Mouse (Mus musculus): Measurements from ENCODE around the gene Slpi. TPM values are rescaled to one million over a fixed set of nuclear protein-coding genes. Genes with fewer than 3 reads are reported as not detected.

The Slpi gene
- polyA plus RNA-seq, 1 experiment: 11.4 TPM

- no peaks in the 10 kb centered on the region for H3K27me3 ChIP-seq (ENCODE audit: control insufficient read depth, insufficient read depth, insufficient read length)
- TF ChIP-seq CTCF (IDR thresholded peaks at IDR 0.05; ENCODE audit: control insufficient read depth, insufficient read depth, insufficient read length) (no peak), MYOD1 (IDR thresholded peaks at IDR 0.05; ENCODE audit: control insufficient read depth, insufficient read length, low read depth) (no peak), USF1 (IDR thresholded peaks at IDR 0.05; ENCODE audit: low read depth) (no peak)
- H3K79me3 ChIP-seq (ENCODE audit: low read depth): peaks cover 11% of the 10 kb centered on the region
- peaks cover 79% of the 10 kb centered on the region for H3K36me3 ChIP-seq (ENCODE audit: control insufficient read depth, insufficient read depth)
- H3K79me2 ChIP-seq (ENCODE audit: control insufficient read depth, insufficient read depth): peaks cover 33% of the 10 kb centered on the region
- H3K4me3 ChIP-seq (ENCODE audit: insufficient read depth, poor library complexity, severe bottlenecking): no peak overlapping the region
- H3ac ChIP-seq (ENCODE audit: control insufficient read depth, insufficient read length, low read depth): no peak overlapping the region
These were observed 36.5 kb upstream of the Slpi start for GRCm38 (mm10) chr2:164425401-164425800.

GRCm38 (mm10) chr2:164424406-164424805 lies 35.5 kb upstream of the Slpi start:
- Histone ChIP-seq H3ac (ENCODE audit: control insufficient read depth, insufficient read length, low read depth) (no peak overlapping the region), H3K36me3 (ENCODE audit: control insufficient read depth, insufficient read depth) (peaks cover 69% of the 10 kb centered on the region), H3K79me3 (ENCODE audit: low read depth) (peaks cover 4% of the 10 kb centered on the region), H3K27me3 (ENCODE audit: control insufficient read depth, insufficient read depth, insufficient read length) (no peaks in the 10 kb centered on the region), H3K4me3 (ENCODE audit: insufficient read depth, poor library complexity, severe bottlenecking) (no peak overlapping the region), H3K79me2 (ENCODE audit: control insufficient read depth, insufficient read depth) (peaks cover 23% of the 10 kb centered on the region)
- no peak for TF ChIP-seq USF1 (IDR thresholded peaks at IDR 0.05; ENCODE audit: low read depth)
- TF ChIP-seq CEBPB (IDR thresholded peaks at IDR 0.05; ENCODE audit: low read depth): no peak
- TF ChIP-seq MAX (IDR thresholded peaks at IDR 0.05): no peak
- TF ChIP-seq MYOD1 (IDR thresholded peaks at IDR 0.05; ENCODE audit: control insufficient read depth, insufficient read length, low read depth): no peak
- no peak for TF ChIP-seq FOSL1 (IDR thresholded peaks at IDR 0.05; ENCODE audit: insufficient read depth, low read length, poor library complexity, severe bottlenecking)
- no peak for TF ChIP-seq MYOG (IDR thresholded peaks at IDR 0.05; ENCODE audit: control insufficient read depth, extremely low read depth, insufficient read length)
- TF ChIP-seq CTCF (IDR thresholded peaks at IDR 0.05; ENCODE audit: control insufficient read depth, insufficient read depth, insufficient read length): no peak

GRCm38 (mm10) chr2:164423464-164423863 lies 34.6 kb upstream of the Slpi start:
- H3K79me2 ChIP-seq (ENCODE audit: control insufficient read depth, insufficient read depth): peaks cover 14% of the 10 kb centered on the region
- TF ChIP-seq CEBPB (IDR thresholded peaks at IDR 0.05; ENCODE audit: low read depth) (no peak), MAX (IDR thresholded peaks at IDR 0.05) (no peak), CTCF (IDR thresholded peaks at IDR 0.05; ENCODE audit: control insufficient read depth, insufficient read depth, insufficient read length) (no peak), USF1 (IDR thresholded peaks at IDR 0.05; ENCODE audit: low read depth) (no peak), MYOD1 (IDR thresholded peaks at IDR 0.05; ENCODE audit: control insufficient read depth, insufficient read length, low read depth) (no peak), MYOG (IDR thresholded peaks at IDR 0.05; ENCODE audit: control insufficient read depth, extremely low read depth, insufficient read length) (no peak), FOSL1 (IDR thresholded peaks at IDR 0.05; ENCODE audit: insufficient read depth, low read length, poor library complexity, severe bottlenecking) (no peak)
- H3K27me3 ChIP-seq (ENCODE audit: control insufficient read depth, insufficient read depth, insufficient read length): no peaks in the 10 kb centered on the region
- H3K4me3 ChIP-seq (ENCODE audit: insufficient read depth, poor library complexity, severe bottlenecking): no peak overlapping the region
- H3K36me3 ChIP-seq (ENCODE audit: control insufficient read depth, insufficient read depth): peaks cover 59% of the 10 kb centered on the region
- H3K79me3 ChIP-seq (ENCODE audit: low read depth): no peaks in the 10 kb centered on the region
- H3ac ChIP-seq (ENCODE audit: control insufficient read depth, insufficient read length, low read depth): no peak overlapping the region

DNA sequence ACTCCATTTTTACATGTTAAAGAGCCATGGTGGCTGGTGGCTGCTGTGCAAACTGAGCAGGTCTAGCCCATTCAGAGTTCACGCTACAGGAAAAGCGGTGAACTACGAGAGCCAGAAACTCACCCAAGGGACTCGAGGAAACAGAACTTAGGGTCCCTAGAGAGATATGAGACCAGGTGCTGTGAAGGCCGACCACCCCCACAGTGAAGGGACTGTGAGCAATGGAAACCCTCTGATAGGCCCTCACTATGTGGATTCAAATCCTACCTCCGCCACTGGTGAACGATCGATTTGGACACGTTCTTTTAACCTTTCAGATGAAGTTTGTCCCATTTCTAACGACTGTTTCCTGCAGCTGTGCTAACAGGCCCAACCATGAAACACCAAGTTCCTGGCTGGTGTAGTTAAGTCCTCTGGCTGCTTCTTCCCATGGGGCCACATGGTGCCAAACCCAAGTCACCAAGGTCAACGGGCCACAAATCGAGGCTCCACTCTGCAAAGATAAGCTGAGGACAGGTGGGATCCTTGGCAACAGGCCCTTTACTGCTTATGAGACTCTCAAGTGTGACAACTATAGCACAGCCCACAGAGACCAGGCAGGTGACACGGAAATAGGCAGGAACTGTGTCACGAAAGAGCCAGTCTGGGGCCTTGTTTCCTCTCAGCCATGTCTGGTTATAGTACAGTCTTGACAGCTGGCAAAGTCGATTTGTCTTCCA lies 33.9 kb upstream of the Slpi start:
- TF ChIP-seq USF1 (IDR thresholded peaks at IDR 0.05; ENCODE audit: low read depth) (no peak), CEBPB (IDR thresholded peaks at IDR 0.05; ENCODE audit: low read depth) (no peak), FOSL1 (IDR thresholded peaks at IDR 0.05; ENCODE audit: insufficient read depth, low read length, poor library complexity, severe bottlenecking) (no peak), MYOG (IDR thresholded peaks at IDR 0.05; ENCODE audit: control insufficient read depth, extremely low read depth, insufficient read length) (no peak), MAX (IDR thresholded peaks at IDR 0.05) (no peak), MYOD1 (IDR thresholded peaks at IDR 0.05; ENCODE audit: control insufficient read depth, insufficient read length, low read depth) (no peak), CTCF (IDR thresholded peaks at IDR 0.05; ENCODE audit: control insufficient read depth, insufficient read depth, insufficient read length) (no peak)
- Histone ChIP-seq H3K79me2 (ENCODE audit: control insufficient read depth, insufficient read depth) (peaks cover 8% of the 10 kb centered on the region), H3K27me3 (ENCODE audit: control insufficient read depth, insufficient read depth, insufficient read length) (no peaks in the 10 kb centered on the region), H3K36me3 (ENCODE audit: control insufficient read depth, insufficient read depth) (peaks cover 53% of the 10 kb centered on the region), H3K79me3 (ENCODE audit: low read depth) (no peaks in the 10 kb centered on the region), H3K4me3 (ENCODE audit: insufficient read depth, poor library complexity, severe bottlenecking) (no peak overlapping the region), H3ac (ENCODE audit: control insufficient read depth, insufficient read length, low read depth) (no peak overlapping the region)

DNA sequence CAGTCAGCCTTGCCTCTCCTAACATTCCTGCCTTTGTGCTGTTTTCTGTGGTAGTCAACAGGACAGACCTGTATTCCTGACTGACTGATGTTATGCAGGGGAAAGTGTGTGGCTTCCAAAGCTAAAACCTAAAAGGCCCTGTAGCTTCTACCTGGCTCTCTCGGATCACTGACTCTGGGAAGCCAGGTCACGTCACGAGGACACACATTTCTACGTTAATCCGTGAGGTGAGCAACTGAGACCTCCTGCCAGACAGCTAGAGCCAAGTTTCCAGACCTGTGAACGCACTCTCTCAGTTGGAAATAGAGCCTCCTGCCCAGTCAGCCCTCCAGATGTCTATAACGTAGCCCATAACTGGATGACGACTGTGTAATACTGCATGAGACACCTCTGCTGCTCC lies 33.1 kb upstream of the Slpi start:
- Histone ChIP-seq H3ac (ENCODE audit: control insufficient read depth, insufficient read length, low read depth) (no peak overlapping the region), H3K79me2 (ENCODE audit: control insufficient read depth, insufficient read depth) (peaks cover 6% of the 10 kb centered on the region), H3K27me3 (ENCODE audit: control insufficient read depth, insufficient read depth, insufficient read length) (no peaks in the 10 kb centered on the region), H3K36me3 (ENCODE audit: control insufficient read depth, insufficient read depth) (peaks cover 45% of the 10 kb centered on the region), H3K79me3 (ENCODE audit: low read depth) (no peaks in the 10 kb centered on the region), H3K4me3 (ENCODE audit: insufficient read depth, poor library complexity, severe bottlenecking) (no peak overlapping the region)
- TF ChIP-seq FOSL1 (IDR thresholded peaks at IDR 0.05; ENCODE audit: insufficient read depth, low read length, poor library complexity, severe bottlenecking) (no peak), CEBPB (IDR thresholded peaks at IDR 0.05; ENCODE audit: low read depth) (no peak), CTCF (IDR thresholded peaks at IDR 0.05; ENCODE audit: control insufficient read depth, insufficient read depth, insufficient read length) (no peak), MYOD1 (IDR thresholded peaks at IDR 0.05; ENCODE audit: control insufficient read depth, insufficient read length, low read depth) (no peak), MAX (IDR thresholded peaks at IDR 0.05) (no peak), MYOG (IDR thresholded peaks at IDR 0.05; ENCODE audit: control insufficient read depth, extremely low read depth, insufficient read length) (no peak)

- H3K27me3 ChIP-seq (ENCODE audit: control insufficient read depth, insufficient read depth, insufficient read length): no peaks in the 10 kb centered on the region
- H3K79me2 ChIP-seq (ENCODE audit: control insufficient read depth, insufficient read depth): peaks cover 4% of the 10 kb centered on the region
- H3K79me3 ChIP-seq (ENCODE audit: low read depth): no peaks in the 10 kb centered on the region
- no peak overlapping the region for H3ac ChIP-seq (ENCODE audit: control insufficient read depth, insufficient read length, low read depth)
- no peak for TF ChIP-seq USF1 (IDR thresholded peaks at IDR 0.05; ENCODE audit: low read depth)
- no peak for TF ChIP-seq FOSL1 (IDR thresholded peaks at IDR 0.05; ENCODE audit: insufficient read depth, low read length, poor library complexity, severe bottlenecking)
- TF ChIP-seq MYOG (IDR thresholded peaks at IDR 0.05; ENCODE audit: control insufficient read depth, extremely low read depth, insufficient read length): no peak
- H3K36me3 ChIP-seq (ENCODE audit: control insufficient read depth, insufficient read depth): peaks cover 38% of the 10 kb centered on the region
- no peak overlapping the region for H3K4me3 ChIP-seq (ENCODE audit: insufficient read depth, poor library complexity, severe bottlenecking)
These were observed 32.4 kb upstream of the Slpi start for GRCm38 (mm10) chr2:164421306-164421705.
